Mouse (Mus musculus): ENCODE measurements at regions not wholly inside any gene's neighbourhood (a gene's known extent, or its start where the extent isn't known, plus 50 kb on each side); places are given as distances from the start of the nearest gene placed in this dataset.
"Not testable (repeated sequence)": the region's sequence is repeated elsewhere in the genome, so short reads cannot be mapped to it uniquely, and the experiment has no call there.

DNA sequence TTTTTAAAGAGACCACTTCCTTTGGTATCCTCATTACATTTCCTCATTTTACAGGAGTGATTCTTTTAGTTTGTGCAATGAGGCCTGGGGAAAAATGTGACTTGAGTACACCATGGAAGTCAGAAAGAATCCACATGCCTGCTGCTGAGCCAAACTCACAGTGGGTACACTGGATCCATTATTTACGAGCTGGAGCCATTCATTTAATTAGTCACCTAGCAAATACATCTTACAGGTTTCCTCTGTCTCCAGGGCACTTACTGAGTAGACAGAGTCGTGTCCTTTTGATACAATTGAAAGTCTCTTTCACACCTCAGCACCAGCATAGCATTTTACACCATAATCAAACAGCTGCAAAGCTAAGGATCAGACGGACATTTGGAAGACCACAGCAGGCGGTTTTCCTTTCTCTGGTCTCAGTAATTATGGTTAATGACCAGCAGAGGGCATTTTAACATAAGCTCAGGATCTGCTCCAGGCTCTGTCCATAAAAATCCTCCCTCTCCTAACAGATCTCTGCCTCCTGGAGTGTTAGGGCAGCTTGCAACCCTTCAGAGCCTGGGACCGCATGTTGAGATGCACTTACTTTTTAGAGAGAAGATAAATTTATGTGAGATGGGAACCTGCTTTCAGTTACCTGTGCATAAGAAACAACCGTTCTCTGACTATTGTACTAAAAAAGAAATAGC is 159.3 kb upstream of the Gm30302 start:
- peak; percentile 55; the same call in 1 of the 2 replicates for ATAC-seq

DNA sequence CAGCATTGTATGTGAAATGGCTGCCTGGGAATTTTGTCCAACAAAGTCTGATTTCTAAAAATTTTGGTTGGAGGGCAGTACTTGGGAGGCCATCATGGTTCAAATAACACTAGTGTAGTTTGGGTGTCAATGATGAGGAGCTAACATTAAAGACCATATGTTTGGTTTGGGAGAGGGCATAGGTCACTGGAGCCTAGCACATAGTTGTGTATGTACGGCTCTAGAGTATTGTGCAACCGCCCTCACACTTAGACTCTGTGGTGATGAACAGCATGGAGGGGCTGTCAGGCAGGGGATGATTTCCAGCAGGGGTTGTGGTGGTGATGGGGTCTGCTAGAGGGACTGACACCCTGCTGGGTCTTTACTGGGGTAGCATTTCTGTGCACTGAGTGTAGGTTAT is 117.0 kb upstream of the Gm30302 start:
- ATAC-seq (no peak), DNase-seq (ENCODE audit: low spot score) (no peak)
- H3K27me3 ChIP-seq (ENCODE audit: insufficient read depth, low read length): no peaks in the 10 kb centered on the region
- WGBS: 86% methylated on average over 2 of the region's 2 CpGs
- no peaks in the 10 kb centered on the region for H3K4me1 ChIP-seq (ENCODE audit: insufficient read depth, low read length)
- no peak overlapping the region for H3K27ac ChIP-seq
- no peak for TF ChIP-seq CTCF (IDR thresholded peaks at IDR 0.05; ENCODE audit: low read depth)
- H3K36me3 ChIP-seq (ENCODE audit: insufficient read depth, low read length): no peaks in the 10 kb centered on the region
- no peaks in the 10 kb centered on the region for H3K9me3 ChIP-seq (ENCODE audit: low read length)
- H3K4me2 ChIP-seq (ENCODE audit: low read depth, low read length): no peak overlapping the region
- H3K4me3 ChIP-seq (ENCODE audit: low read length): no peak overlapping the region
- no peak overlapping the region for H3K9ac ChIP-seq (replicated peaks; ENCODE audit: low read length)

More for the DNA sequence above, 159.3 kb upstream of the Gm30302 start:
- not testable (repeated sequence) for H3K4me1 ChIP-seq (ENCODE audit: insufficient read depth, low read length); H3K27me3 ChIP-seq (ENCODE audit: insufficient read depth, low read length); H3K27ac ChIP-seq; H3K36me3 ChIP-seq (ENCODE audit: insufficient read depth, low read length); H3K9ac ChIP-seq (replicated peaks; ENCODE audit: low read length); H3K9me3 ChIP-seq (ENCODE audit: low read length); H3K4me3 ChIP-seq (ENCODE audit: low read length); H3K4me2 ChIP-seq (ENCODE audit: low read depth, low read length)
- DNase-seq (ENCODE audit: low spot score): peak; percentile 30
- WGBS: 21% methylated on average over 5 of the region's 6 CpGs
- peak; percentile 44 for TF ChIP-seq CTCF (IDR thresholded peaks at IDR 0.05; ENCODE audit: low read depth)
